Mouse (Mus musculus) right cerebral cortex, postnatal 25 days (tissue): ENCODE data around the gene Ankrd23.

Experiments
- DNase-seq: peaks from one replicate; pipeline ENCODE4 v3.0.0; 2022

Ankrd23 gene

DNA sequence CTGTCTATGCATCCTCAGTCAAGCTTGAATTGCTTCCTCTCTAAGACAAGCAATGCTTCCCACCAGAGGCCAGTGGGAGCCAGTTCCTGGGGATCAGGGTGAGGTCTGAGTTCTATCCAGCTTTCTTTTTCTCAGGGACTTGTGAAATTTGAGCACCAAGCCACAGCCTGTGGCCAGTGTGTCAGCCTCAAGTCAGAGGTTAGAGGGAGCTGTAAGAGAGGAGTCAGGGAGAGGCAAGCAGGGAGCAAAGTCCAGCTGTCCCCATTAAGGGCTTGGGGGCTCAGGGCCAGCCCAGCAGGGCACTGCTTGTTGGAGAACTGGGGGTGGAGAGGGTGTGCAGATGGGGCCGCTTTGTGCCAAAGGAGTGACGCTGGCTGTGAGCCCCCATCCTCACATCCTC, 26.5 kb upstream of the Ankrd23 start:
- DNase-seq: no peak

DNA sequence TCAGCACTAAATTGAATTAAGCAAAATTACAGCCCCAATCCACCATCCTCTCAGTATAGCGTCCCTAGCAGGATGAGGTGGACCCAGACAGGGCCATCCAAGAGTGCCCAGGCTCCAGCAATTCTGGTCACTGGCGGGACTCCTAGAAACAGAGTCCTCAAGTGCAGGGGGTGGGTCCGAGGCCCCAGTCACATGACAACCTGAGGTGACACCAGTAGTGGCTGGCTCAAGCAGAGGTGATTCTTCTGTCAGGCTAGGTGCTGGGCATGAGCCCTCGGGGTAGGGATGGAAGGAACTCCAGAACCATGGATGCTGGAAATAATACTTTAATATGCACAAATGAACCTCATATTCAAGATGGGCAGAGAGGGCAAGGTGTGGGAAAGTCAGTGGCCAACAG, 25.7 kb upstream of the Ankrd23 start:
- DNase-seq: no peak

DNA sequence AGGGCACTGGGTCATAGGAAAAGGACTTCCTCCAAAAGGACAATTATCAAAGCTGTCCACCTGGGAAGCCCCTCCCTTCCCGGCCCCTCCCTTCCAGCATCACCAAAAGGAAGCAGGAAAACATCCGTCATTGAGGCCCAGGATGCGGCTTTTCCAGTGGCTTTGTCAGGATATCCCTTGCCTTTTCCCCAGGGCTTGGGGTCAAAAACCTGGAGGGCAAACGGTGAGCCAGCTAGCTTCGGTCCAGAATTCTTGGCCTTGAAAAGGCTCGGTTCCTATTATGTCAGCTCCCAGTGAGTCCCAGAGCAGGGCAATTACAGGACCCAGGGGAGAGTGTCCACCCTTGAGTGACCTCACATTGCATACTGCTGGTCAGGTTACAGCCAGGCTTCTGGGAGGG, 24.2 kb upstream of the Ankrd23 start:
- DNase-seq: no peak

DNA sequence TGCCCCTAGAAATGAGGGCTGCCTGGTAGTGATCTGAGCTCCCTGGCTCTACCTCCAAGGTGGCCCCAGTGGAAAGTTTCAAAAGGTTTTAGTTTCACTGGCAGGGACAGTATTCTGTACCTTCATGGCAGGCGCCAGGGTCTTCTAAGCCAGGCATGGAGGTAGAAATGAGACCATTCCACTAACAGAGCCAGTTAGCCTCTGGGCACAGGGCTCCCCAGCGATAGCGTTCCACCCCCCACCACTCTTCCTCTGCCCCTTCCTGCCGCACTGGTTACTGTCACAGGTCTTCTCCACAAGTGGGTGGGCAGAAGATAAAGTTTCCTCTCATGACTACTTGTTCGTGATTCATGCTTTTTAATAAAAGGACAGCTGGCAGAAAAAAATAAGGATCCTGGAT, 23.2 kb upstream of the Ankrd23 start:
- DNase-seq: no peak

DNA sequence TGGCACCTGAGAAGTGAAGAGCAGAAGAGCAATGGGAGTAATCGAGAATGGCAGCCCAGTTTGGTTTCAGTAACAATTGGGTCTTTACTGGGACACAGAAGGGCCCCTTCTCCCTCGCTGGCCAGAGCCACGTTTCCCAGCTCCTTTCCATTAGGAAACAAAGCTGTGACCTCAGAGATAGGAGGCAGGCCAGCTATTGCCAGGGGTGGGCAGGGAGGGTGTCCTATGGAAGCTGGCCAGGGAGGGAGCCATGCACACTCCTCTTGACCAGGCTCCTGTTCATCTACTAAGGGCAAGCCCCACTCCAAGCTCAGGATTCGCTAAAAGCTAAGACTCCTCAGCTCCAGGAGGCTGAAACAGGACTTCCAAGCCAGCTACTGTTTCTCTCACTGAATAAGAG, 22.6 kb upstream of the Ankrd23 start:
- DNase-seq: no peak

DNA sequence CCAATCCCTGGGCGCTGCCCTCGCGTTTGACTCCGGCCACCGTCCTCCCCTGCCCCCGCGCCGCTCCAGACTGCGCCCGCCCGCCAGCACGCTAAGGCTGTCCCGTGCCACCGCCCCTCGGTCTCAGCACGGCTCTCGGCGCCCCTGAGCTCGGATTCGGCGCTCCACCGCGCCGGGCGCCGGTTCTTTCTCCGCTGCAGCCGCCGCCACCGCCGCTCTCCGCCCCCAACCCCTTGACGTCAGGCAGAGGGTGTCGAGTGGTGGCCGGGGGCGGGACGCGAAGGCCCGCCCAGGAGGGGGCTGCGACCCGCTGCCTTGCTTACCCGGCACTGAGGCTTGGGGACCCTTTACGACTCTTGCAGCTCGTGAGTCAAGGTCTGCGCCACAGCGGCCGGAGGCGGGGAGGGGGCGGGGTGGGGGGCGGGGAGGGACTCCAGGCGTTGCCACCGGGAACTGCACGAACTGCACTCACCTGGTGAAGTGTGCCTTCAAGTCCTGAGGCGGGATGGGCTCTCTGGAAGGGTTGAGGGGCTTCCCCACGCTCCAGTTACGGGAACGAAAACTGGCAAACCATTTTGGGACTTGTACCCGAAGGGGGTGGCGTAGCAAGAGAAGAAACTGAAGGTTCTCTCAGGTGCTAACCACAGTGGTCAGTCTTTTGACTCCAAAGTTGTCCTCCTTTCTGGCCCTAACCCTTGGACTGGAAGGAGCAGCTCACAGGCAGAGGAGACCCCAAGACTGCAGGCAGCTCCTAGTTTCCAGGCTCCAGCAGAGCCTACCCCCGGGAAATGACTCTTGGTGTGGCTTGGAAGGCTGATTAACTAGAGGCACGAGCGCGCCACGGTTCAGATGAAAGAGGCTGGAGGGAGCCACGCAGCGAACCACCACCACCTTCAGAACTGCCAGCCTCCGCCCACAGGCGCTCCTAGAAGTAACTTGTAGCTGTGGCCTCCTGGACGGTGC, 21.6 kb upstream of the Ankrd23 start, which contains the start of gene Sema4c:
Gene Sema4c, minus strand, starts transcription at position 319 of the 963 bp plus-strand sequence.
- peak; percentile 85 for DNase-seq

DNA sequence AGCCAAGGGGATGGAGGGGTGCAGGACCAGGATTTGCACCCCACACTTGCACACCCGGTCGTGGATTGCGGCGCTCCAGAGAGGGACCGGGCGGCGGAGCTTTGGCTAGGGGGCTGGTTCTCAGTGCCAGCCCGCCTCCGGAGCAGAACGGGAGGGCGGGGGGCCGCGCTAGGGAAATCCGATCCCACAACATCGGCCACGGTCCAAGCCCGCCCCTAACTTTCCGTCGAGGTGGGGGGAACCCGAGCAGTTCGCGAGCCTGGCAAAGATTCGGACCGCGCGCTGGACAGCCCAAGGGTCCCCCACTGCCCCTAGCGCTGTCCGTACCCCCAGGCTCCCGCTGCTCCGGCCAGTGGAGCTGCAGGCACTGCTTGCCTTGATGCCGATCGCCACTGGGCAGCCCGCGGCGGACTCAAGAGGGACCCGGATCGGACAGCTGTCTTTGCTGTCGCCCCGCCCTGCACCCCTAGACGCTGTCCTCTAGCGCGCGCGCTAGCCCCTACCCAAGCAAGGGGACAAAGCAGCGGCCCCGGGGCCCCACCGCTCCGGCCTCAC, 20.9 kb upstream of the Ankrd23 start:
- peak; percentile 81 for DNase-seq

DNA sequence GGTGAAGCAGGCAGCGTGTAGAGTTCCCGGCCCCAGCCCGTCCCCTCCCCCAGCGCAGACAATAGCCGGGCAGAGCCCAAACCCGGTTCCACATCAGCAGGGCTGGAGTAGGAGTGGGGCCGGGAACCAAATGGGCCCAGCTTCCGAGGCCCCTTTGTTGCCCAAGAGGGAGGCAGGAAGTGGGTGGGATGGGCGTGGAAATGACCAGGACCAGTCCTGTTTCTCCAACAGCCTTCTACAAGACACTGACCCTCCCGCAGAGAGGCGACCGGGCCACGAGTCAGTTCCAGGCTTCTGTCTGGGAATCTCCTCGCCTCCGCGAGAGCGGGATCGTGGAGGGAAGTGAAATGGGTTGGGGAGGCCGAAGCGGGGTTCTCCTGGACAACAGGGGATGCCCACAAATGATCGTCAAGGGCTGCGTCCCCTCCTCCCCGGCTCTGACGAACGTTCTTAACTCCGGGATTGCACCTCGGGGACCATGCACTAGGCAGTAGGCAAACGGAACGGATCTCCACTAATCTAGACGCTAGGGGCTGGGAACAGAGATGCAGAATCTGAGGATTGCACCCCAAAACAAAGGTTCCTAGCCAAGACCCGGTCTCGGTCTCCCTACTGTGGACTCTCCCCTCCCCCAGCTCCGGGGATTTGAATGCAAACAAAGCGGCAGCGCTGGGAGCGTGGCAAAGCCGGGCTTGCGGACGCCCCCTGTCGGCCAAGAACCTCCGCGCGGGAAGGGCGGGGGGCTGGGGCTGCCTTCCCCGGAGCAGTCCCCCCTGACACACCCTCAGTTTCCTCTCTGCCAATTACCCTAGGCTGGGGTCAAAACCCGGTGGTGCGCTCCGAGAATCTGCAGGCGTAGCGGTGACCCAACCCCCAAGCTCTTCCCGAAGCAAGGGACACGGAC, 20.1 kb upstream of the Ankrd23 start:
- peak; percentile 91 for DNase-seq

DNA sequence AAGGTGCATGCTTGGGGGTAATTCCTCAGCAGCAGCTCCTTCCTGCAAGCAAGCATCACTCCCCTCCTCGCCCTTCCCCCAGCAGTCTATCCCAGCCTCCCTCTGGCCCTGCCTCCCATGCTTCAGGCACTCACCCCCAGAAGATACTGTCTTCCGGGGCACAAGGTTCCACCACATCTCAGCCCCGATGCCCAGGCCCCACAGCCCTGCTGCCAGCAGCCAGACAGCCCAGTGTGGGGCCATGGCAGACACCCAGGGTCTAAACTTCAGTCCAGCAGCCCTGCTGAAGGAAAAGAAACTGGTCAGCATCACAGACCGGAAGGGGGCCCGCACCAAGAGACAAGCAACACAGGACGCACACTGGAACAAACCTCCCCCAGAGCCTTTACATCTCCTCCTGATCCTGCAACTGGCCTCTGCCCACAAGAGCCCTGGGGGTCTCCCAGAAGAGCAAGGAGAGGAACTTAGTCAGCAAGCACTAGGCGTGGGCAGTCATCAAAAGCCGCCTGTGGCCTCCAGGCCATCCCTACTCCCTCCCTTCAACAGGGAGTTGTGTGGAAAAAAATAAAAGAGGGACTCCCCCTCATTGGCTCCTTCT, 19.2 kb upstream of the Ankrd23 start:
- DNase-seq: no peak

DNA sequence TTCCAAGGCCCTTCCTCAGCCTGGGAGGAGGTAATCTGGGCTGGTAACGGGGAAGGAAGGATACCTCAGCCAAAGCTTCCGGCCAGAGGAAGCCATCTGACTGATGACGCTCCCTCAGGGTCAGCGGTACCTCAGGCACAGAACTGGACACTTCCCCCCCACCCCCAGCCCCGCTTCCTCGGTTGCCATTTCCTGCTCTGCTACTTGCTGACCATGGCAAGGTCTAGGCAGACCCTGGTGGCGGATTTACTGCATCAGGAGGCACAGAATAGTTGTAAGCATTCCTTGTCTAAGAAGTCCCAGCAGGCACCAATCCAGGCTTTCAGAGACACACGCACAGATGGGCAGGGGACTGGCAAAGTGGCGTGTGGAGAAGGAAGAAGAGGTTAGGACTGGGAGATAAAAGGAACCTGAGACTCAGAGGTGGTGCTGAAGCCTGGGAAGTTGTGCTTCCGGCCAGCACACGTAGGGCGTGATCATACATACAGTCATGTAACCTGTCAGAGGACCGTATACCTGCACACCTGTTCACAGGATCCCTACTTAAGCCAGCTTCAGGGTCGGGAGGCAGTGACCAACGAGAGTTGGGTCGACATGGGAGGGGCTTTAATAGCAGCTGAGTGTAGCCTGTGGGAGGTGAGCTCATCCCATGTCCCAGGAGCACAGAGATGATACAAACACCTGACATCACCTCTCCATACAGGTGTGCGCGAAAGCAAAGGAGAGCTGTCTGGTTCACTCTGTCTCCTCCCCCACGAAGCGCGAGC, 18.1 kb upstream of the Ankrd23 start:
- no peak for DNase-seq

DNA sequence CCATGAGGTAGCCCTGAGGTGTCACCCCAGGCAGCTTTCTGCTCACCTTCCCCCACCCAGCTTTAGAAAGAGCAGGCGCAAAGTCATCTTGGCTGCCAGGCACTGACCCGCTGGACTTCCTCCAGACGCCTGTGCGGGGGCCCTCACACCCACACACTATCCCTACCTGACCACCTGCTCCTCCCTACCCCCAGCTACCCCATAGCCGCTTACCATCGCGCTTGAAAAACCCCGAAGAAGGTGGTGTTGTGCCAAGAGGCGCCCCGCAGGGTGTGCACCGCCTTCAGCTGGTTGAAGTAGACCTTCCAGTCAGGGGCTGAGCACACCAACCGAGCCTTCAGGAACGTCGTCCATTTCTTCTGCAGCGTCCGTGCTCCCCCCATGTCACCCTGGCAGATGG, 15.8 kb upstream of the Ankrd23 start:
- DNase-seq: no peak

DNA sequence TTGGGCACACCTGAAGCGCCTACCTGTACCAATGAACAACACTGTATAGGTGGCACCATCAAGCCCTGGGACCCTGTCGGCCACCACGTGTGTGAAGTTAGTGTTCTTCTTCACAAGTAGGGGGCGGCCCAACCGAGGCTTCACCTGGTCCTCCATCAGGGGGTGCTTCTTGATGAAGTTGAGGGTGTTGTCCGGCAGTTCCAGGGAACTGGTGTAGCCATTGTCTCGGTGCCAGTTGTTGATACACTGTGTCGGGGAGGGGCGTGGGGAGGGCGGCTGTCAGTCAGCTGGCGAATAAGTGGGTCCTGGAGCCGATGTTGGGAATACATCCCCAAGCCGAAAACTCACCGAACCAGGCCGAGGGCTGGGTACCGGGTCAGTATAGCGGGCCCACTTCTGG, 15.2 kb upstream of the Ankrd23 start:
- no peak for DNase-seq

DNA sequence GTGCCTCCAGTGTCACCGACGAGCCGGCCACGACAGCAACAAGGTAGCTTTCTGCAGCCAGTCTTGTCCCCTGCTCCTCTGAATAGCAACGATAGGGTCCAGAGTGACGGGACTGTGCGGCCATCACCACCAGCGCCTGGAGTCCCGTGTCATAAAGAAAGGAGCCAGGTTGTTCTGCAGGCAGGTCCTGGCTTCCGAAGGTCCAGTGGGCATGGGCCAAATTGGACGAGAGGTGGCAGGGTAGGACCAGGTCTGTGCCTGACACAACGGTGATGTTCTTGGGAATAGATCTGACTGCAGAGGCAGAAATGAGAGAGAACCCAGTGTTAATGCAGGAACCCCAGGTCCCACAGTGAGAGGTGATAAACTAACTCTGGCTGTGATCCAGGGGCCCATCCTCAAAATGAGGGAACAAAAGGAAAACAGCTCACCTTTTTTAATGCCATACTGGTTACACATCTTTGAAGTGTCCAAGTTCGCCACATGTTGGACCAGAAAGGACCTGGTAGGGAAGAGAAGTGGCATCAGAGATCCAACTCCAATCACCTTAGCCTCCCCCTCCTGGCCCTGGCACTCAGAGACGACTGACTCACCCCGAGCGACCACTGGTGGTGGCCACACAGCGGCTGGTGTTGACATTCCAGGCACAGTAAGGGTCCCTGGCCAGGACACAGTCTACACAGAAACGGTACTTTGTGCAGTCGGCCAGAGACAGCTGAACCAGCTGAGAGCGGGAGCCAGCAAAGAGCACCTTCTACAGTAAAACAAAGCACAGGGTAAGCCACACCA, 13.6 kb upstream of the Ankrd23 start:
- DNase-seq: no peak

DNA sequence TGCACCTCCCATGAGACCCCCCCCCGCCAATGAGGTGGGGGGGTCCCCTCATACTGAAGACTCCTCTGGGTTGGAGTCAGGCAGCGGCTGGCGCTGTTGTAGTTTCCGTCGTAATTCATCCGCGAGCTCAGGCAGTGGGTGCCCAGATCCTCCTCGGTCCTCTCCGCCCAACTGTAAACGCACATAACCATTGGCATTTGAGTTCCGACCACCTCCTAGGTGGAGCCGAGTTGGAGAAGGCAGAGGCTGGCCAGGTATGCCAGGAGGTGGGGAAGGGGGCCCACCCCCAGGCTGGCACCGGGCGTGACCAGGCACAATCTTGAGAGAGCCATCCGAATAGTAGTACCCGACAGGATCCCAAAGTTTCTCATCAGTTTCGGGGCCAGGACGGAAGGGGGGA, 12.8 kb upstream of the Ankrd23 start:
- no peak for DNase-seq

DNA sequence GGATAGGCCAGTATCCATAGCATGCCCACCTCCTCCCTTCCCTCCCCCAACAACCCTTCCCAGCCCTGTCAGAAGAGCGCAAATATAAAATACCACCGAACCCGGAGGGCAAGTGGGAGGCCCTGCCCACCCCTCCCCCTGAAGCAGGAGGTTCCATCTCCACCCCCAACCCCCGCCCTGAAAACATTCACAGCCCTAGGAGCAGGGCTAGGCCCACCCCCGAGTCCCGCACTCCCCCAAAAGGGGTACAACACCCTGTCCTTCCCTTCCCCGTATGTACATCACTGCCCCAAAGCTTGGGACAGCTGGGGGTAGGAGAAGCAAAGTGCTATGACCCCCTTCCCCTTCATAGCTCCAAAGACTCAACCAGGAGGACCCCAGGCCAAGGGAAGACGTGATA, 12.1 kb upstream of the Ankrd23 start:
- DNase-seq: no peak

DNA sequence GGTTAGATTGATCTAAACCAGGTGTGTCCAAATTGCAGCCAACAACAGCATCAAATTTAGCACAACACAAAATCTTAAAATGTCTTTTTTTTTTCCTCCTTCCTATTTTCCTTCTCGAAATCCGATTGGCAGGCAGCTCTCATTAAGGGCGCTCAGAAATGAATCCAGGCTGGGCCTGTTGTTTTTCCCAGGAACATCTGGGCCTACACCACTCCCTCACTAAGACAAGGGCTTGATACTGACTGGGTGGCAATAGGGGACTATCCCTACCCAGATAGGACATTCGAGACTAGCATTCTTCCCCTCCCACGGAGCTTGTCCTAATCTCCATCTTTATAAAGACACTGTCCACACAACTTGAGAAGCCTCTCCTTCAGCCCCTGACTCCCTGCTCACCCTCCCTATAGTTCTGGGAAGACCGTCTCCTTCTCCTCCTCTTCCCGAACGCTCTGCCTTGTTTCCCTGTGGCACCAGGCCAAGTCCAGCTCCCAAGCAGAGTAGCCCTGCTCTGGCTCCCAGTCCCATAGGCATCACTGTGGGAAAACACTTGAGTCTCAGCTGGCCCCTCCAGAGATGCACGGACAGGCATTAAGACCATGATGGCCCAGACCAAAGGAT, 11.4 kb upstream of the Ankrd23 start:
- no peak for DNase-seq

DNA sequence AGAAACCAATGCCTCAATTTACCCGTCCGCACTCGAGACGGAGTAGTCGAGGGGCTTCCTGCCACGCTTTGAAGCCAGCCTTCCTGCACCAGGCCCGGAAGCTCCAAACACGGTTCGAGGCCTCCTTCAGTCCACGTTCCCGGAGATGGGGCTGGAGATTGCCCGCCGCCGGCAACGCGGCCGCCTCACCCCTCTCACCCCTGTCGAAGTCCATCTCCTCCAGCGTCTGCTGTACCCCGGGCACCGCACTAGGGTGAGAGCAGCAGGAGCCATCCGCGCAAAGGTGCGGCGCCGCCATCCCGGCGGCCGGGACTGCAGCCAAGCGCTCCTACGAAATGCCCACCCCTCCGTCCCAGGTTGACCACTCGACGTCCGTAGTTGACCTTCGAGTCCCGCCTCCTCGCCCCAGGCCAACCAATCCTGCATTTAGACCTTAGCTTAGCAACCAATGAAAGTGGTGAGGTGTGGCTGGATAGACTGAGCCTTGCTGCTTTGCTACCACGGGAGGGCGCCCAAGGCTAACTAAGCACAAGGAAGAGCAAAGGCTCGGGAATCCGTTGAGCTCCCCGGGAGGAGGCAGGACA, 10.3 kb upstream of the Ankrd23 start, which contains the start of gene Ankrd39:
Gene Ankrd39, minus strand, starts transcription at position 558 of the 584 bp plus-strand sequence.
- DNase-seq: peak; percentile 97

DNA sequence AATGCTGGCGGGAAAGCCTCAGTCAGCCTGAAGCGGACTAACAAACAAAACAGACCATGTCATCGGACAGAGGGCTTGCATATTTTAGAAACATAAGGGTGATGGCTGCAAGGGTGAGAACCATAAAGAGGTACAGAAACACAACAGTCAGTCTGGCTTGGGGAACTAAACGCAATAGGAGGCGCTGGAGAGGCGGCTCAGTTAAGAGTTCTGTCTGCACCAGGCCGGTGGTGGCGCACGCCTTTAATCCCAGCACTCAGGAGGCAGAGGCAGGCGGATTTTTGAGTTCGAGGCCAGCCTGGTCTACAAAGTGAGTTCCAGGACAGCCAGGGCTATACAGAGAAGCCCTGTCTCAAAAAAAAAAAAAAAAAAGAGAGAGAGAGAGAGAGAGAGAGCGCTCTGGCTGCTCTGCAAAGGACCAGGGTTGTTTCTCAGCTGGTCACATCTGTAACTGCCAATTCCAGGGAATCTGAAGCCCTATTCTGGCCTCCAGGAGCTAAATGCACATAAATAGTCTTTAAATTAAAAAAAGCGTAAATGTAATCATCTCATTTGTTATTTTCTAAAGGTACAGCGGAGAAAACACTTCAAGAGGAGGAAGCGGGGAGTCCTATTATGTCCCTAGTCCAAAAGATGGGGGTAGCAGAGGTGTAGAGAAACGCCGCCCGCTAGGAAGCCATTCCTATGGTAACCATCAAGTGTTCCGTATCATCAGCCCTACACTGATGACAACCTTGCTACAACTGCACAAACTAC, 9.3 kb upstream of the Ankrd23 start:
- DNase-seq: no peak

DNA sequence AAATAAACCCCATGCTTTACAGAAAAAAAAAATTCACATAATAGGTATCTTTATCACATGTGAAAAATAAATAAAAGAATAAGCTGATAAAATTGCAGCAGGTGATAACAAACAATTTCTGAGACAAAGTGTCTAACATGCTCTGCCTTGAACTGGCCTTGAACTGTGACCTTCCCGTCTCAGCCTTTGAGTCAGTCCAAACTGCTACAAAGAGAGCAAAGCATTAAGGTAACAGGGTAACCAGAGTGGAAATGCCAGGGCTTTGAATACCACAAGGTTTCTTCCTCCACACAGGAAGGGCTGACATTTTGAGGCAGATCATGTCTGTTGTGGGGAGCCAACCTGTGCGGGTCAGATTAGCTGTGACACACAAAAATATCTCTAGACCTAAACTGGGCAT, 8.7 kb upstream of the Ankrd23 start:
- no peak for DNase-seq

DNA sequence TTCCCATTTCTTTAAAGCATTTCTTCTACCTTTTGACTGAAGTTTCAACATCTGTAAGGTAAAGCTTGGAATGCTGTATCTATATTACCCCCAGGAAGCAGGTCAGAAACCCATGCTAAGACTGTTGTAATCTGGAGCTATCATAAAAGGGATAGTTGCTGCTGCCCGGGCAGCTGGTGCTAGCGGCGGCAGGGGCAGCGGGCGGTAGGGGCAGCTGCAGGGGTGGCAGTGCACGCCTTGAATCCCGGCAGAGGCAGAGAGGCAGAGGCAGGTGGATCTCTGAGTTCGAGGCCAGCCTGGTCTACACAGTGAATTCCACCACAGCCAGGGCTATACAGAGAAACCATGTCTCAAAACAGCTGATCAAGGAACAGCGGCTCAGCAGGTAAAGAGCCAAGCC, 6.2 kb upstream of the Ankrd23 start:
- DNase-seq: no peak
